Mouse (Mus musculus): ENCODE measurements around the gene Mfsd4a.

Gene Mfsd4a

DNA sequence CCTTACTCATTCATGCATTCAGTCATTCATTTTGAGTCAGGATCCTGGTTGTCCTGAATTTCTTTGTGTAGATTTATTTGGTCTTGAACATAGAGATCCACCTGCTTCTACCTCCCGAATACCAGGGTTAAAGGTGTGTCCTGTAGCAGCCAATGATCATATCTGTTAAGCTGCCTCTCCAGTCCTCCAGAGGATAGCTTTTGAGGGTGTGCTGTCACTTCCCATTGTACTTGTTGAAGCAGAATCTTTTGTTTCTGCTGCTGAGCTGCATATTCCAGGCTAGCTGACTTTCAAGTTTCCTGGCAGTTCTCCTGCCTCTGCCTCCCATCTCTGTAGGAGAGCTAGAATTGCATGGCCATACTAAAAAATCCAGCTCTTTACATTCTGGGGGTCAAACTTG lies 51.2 kb downstream of the Mfsd4a start:
- DNase-seq (ENCODE audit: low spot score in 2 of 2), result no peak

DNA sequence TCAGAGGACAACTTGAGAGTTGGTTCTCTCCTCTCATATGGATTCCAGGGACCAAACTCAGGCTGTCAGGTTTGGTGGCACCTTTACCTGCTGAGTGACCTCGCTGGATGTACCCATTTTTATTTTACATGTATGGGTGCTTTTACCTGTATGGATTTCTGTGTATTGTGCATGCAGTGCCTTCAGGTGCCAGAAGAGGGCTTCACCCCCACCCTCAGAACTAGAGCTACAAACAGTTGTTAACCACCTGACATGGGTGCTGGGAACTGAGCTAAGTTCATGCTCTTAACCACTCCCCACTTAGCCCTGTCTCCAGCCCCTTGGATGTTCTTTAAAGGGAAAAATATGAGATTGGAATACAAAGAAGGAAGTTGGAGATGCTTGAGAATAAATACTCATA lies 53.1 kb downstream of the Mfsd4a start:
- no peak for DNase-seq (ENCODE audit: low spot score in 2 of 2)

DNA sequence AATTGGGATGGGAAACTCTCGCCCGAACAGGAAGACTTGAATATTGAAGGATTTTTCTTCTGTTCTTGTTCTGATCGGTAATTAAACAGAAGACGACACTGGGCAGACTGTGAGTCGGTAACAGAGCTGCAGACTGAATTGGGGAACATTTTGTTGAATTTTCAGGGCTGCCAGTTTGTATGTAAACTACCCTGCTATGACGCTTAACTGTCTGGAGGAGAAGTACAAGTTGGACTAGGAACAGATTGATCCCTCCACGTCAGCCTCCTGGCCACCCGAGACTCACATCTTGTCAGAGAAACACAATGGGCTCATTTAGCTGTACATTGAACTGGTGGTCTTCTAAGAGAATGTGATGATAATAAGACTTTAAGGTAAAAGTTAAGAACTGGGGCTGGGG lies 55.0 kb downstream of the Mfsd4a start:
- DNase-seq (ENCODE audit: low spot score in 2 of 2), result no peak

DNA sequence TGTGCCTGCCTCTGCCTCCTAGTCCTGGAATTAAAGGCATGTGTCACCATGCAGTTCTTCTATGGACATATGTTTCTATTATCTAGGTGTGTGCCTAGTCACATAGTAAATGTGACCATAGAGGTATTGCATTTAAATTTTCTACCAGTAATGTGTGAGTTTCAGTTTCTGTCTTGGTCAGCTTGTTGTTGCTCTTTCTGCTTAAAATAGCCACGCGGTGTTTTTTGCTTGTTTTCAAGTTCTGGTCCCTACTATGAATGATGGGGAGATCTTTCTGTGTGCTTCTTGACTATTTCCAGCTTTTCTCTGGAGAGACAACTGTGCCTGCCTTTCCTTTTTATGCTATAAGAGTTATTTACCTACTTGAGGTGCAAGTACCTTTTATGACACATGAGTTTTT lies 56.1 kb downstream of the Mfsd4a start:
- no peak for DNase-seq (ENCODE audit: low spot score in 2 of 2)

DNA sequence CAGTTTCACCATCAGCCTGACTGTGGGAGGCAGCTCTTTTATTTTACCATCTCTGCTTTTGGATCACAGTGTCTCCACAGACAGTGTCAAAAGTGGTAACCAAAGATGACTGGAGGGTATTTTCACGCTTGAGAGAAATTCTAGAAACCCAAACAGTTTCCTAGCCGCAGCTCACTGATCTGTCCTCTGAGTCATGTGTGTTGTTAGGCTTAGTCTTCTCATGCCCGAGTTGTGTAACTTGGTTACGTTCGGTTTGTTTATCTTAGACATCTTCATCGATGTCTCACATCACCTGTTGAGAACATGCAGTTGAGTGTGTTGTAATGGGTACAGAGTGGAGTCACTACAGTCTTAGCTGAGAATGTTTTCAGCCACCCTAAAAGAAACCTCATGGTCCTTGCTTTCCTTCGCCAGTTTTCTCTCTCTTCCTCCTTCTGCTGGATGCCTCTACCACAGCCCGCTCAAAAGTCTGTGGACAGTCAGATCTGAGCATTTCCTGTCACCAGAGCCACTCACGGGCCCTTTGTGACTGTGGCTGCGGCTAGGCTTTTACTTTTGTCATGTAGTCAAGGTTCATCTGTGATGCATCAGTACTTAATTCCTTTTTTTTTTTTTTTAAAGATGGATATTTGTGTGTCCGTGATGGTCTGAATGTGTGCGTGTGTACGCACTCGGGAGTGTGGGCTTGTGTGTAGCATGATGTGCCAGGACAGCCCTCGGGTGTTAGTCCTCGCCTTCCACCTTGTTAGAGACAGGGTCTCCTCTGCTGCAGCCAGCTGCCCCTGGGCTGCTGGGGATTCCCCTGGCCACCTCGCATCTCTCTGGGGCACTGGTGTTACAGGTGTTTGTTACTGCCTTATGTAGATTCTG lies 57.0 kb downstream of the Mfsd4a start:
- DNase-seq (ENCODE audit: low spot score in 2 of 2), result no peak

DNA sequence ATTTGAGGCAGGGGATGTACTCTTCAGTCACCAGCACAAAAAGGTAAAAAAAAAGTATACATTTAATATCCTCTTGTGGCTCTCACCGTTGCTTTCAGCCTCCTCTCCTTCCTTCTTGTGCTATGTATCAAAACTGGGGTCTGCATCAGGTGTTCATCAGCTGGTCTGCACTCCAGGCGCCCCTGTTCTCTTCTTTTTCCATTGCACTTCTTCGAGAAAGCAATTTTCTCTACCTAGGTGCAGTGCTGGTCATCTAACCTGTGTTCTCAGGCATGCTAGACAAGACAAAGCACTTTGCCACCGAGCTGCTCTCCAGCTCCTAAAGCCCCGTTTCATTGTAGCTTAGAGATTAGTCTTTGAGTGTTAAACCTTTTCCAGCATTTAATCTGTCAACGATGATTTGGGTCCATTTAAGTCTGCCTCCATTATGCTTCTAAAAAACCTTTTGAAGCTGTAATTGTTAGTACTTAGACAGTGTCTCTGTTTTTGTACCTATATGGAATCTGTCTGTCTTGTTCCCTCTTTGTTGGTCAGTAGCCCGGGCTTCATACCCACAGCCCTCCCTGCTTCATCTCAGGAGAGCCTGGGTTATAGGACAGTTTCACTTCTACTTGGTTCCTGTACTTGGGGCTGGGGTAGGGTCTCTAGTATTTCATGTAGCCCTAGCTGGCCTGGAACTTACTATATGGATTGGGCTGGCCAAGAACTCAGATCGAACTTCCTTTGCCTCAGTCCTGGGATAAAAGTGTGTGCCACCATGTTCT lies 58.8 kb downstream of the Mfsd4a start:
- DNase-seq (ENCODE audit: low spot score in 2 of 2), result no peak

DNA sequence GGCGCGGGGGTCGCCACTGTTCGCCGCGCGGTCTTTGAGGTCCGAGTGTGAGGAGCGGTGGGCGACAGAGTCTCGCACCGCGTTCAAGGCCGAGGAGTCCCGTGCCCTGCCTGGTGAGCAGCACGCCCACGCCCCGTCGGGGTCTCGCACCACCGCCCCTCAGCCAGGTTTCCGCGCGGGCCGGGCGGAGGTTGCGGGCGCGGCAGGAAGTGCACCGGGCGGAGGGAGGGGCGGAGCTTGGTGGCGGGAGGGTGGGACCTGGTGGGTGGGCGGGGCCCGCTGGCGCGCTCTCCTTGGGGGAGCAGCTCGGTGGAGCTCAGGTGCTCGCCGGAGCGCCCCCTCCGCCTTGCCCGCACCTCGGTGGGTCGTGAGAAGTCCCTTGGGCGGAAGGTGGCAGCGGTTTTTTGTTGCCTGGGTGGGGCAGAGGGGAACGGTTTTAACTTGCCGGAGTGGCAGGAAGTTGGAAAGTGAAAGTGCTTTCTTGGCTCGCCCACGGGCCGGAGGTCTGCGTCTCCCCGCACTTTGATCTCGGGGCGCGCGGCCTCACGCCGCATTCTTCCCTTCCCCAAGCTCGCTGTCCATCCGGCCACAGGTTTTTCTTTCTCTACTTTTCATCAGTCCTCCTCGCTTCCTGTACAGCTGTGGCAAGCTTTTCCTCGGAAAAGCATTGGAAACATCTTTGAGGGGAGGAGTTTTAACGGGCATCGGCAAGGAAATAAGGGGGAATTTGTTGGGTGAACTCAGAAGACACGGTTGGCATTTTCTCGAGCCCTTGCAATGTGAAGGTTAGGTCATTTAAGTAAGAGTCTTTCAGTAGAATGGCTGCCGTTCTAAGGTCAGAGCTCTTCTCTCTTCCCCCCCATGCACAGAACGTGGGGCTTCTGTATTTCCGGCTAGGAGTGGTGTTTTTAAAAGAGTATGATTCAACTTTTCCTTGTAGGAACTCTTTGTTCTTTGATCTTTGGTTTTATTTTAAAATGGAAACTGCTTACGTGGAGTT lies 59.7 kb downstream of the Mfsd4a start:
- peak; percentile 88 to 89 for DNase-seq (ENCODE audit: low spot score in 2 of 2)

DNA sequence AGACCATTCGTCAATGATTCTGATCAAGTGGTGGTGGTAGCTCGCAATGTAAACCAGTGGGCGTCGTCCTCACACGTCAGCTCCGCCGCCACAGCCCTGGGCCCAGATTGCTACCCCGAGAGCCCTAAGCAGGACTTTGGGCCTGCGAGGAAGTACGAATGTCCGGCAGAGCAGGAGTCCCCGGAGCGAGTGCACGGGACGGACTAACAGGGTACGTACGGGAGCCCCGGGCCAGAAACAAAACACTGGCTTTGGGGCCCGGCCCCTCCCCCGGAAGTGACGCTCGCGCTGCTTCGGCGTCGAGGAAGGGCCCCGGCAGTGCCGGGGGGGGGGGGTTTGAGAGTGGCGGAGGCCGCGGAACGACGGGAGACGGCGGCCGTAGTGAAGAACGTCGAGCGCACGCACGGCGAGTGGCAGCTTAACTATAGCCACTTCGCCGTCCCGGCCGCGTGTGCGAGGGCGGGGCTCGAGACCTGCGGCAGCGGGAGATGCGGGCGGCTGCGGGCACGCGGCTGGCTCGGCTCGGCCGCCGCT lies 60.5 kb downstream of the Mfsd4a start, which contains the start of gene Elk4:
TSS of gene Elk4 (plus strand) at position 326 of the 534 bp plus-strand sequence.
- DNase-seq (ENCODE audit: low spot score in 2 of 2), result peak; percentile 90 to 91

DNA sequence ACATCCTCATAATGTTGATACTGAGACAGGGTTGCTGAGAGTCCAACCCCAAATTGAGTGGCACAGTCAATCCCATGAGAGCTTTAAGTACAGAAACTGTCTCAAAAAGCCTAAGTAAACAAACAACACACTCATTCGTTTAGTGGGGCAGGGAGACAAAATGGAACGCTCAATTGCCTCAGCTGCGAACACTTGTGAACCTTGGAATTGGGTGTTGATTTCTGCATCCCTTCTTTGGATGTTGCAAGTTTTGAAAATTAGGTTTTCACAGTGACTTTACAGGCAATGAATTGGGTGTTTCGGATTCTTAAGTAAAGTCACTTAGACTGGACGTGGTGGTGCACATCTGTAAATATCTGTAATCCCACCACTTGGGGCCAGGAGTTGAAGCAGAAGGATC lies 61.1 kb downstream of the Mfsd4a start:
- DNase-seq (ENCODE audit: low spot score in 2 of 2), result no peak

DNA sequence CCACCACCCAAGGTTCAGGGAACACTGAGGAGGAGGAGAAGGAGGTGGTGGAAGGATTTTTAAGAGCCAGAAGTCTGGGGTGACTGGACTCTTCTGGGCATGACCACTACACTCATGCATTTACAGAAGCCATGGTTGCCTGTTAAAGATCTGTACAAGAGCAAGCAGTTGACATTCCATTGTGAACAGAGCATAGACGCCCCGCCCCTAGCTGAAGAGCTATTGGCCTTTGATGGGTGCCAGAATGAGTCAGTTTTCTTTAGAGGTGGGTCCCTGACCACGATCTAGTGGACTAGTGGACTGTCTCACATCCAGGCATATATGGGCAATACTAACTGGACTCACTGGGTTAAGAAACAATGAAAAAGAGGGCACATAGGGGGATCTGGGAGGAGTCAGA lies 61.8 kb downstream of the Mfsd4a start:
- DNase-seq (ENCODE audit: low spot score in 2 of 2), result no peak

DNA sequence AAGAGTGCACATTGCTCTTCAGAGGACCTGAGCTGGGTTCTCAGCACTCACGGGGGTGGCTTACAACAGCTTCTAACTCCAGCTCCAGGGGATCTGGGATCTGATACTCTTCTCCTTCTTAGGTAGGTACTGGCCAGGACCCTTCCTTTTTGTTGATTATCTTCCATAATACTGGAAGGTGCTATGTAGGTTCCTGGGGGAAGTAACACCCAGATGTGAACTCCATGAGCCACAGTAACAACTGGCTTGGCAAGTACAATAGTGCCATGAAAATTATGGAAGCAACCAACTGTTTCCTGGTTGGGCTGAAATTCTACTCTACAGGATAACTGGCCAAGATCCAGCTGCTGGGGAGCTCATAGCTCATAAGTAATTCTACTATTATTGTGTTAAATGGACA lies 62.4 kb downstream of the Mfsd4a start:
- DNase-seq (ENCODE audit: low spot score in 2 of 2), result no peak

DNA sequence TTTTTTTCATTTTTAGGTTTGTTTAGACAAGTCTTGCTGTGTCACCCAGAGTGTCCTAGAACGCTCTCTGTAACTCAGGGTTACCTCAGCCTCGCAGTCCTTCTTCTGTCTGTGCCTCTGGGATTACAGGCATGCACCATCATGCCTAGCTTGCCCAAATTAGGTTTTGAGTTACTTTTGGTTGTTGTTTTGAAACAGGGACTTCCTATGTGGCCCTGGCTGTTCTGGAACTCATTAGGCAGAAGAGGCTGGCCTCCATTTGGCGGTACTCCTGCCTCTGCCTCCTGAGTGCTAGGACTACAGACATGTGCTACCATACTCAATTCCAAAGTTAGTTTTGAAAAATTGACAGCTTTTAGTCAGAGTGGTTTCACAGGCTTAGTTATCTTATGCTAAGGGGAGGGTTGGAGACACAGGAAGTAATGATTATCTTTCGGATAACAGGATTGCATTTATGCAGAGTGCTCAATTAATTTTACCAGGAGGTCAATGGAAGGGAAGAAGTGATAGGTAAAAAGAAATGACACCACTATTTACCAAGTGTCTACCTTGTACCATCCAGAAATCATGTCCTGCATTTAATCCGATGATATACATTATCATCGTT lies 63.2 kb downstream of the Mfsd4a start:
- DNase-seq (ENCODE audit: low spot score in 2 of 2), result no peak

DNA sequence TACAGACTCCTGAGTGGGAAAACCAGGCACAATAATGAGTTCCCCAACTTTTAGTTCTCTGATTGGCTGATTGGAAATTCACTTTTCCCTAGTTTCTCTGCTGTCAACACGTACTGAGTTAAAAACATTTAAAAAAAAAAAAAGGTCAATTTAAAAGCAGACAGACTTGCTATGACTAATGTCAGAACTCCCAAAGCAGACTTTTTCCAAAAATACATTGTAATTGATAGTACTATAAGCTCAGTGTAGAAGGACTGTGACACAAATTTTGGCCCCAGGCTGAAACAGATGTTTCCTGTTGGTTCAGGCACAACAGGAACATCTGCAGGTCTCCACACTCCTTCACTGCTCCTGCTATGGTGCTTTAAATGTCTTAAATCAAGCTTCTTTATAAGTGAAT lies 64.0 kb downstream of the Mfsd4a start:
- no peak for DNase-seq (ENCODE audit: low spot score in 2 of 2)

DNA sequence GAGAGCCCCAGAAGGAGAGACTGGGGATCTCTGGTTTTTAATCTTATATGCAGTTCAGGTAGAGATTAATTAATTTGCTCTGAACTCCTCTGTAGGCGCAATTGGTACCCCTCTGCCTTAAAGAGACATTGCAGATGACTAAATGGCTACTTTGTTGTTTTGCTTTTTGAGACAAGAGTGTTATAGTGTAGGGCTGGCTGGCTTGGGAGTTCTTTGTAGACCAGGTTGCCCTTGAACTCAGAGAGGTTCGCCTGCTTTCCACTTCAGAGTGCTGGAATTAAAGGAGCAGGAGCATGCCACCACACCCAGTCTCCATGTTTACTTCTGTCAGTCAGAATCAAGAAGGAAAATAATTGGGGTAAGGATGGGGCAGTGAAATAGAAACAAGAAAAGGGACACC lies 64.8 kb downstream of the Mfsd4a start:
- DNase-seq (ENCODE audit: low spot score in 2 of 2), result no peak

DNA sequence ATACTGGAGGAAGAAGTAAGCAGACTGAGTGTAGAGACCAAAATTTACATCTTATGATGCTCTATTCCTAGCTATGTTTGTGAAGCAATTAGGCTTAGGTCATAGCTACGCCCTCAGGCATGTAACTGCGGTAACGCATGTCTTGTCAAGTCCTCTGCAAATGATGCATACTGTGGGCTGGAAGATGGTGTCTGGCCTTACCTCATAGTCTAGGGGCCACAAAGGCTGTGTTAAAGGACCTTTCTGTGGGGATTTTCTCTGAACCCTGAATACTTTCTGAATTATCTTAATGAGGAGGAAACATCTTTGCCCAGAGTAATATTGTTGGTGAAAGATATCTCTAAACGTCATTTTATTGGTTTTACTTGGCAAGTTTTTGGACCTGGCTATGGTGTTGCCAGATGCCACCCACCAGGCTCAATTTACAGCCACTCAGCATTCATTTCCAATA lies 66.0 kb downstream of the Mfsd4a start:
- no peak for DNase-seq (ENCODE audit: low spot score in 2 of 2)

DNA sequence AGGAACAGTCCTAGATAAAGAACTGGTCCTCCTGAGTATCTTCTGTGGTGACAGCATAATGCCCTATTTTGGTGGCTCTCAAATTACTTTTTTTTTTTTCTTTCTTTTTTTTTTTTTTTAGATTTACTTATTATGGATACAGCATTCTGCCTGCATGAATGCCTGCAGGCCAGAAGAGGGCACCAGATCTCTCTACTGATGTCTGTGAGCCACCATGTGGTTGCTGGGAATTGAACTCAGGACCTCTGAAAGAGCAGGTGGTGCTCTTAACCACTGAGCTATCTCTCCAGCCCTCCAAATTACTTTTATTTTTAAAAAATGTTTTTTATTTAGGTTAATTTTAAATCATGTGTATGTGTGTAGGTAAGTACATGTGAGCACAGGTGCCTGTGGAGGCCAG lies 67.4 kb downstream of the Mfsd4a start:
- no peak for DNase-seq (ENCODE audit: low spot score in 2 of 2)

DNA sequence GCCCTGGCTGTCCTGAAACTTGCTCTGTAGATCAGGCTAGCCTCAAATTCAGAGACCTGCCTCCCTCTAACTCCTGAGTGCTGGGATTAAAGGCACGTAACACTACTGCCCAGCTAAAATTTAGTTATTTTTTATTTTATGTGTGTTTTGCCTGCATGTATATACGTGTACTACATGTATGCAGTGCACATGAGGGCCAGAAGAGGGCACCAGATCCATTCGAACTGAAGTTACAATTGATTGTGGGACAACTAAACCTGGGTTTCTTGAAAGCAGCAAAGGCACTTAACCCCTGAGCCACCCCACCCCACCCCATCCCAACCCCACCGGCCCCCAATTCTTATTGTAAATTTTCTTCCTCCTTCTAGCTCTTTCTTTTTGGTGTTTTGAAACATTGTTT lies 72.8 kb downstream of the Mfsd4a start:
- DNase-seq (ENCODE audit: low spot score in 2 of 2), result peak; percentile 71 to 78

DNA sequence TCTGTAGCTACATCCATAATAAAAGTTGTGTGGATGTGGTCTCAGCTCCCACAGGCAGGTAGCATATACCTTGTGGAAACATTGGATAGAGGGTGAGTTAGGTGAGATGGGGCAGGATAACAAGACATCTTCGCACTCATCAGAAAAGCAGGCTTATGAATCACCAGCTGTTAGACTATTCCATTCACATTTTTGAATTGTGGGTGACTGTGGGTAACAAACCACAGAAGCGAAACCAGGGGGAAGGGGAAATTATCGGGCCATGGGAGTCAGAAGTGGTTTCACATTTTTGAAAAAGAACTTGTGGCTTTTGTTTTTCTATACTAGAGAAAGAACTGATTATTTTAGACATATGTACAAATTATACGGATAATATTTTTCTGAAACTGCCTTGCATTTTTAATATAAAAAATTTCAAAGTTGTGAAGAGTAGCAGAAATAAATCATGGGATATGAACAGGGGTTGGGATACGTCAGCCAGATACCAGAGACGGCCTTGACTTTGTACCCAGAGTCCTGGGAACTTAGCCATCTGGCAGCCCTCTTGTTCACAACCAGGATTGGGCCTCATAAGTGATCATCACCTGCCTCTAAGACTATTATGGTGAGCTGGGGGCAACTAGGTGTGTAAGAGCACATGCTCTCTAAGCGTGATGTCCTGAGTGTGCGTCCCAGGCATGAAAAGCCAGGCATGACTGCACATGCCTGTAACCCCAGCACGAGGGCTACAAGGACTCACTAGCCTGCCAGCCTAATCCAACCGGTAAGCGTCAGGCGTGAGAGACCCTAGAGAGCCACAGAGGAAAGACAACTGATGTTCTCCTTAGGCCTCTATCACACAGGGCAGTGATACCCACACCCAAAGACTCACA lies 74.5 kb downstream of the Mfsd4a start:
- DNase-seq (ENCODE audit: low spot score in 2 of 2), result no peak

DNA sequence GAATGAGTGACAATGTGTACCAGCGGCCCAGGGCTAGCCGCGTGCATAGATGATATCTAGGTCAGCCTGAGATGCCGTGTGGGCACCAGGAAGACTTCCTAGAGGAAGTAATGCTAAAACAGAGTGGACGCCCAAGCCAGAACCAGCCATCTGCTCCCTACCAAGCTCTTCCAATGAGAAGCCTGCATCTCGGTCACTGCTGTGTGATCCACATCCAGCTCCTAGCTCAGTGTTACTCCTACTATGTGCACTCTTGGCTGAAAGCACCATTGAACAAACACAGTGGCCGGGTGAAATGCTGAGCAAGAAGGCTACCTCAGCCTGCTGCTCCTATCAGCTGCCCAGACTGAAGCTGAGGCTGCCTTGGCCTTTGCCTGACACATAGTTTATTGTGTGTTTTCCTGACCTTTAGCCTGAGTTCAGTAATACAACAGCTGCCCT lies 75.3 kb downstream of the Mfsd4a start:
- no peak for DNase-seq (ENCODE audit: low spot score in 2 of 2)
